Mouse (Mus musculus) left cerebral cortex, postnatal 10 days (tissue): ENCODE data around the gene Gm20909. TPM values are rescaled to one million over a fixed set of nuclear protein-coding genes. Genes with fewer than 3 reads are reported as not detected.
"Not testable (repeated sequence)": the region's sequence is repeated elsewhere in the genome, so short reads cannot be mapped to it uniquely, and the experiment has no call there.

ENCODE experiments used
- DNase-seq, 2 experiments: peaks; one replicate each; pipeline ENCODE4 v3.0.0; 2021 to 2022; ENCODE audit warnings: low spot score in 2 of 2, mixed read lengths in 1 of 2; ENCODE audit errors: extremely low spot score in 1 of 2
- intact Hi-C: fragments of 180-260 bp; cut with DNase I; formaldehyde crosslinking; loops from one replicate; pipeline ENCODE4 v1.15.1; 2025
- total RNA-seq, 2 experiments: library from RNA; stranded (reverse); gene quantifications; 2 replicates each; pipeline ENCODE4 v1.2.3; 2021

The Gm20909 gene
- total RNA-seq: not detected

GRCm38 (mm10) chrY:21164270-21164669 is at the start of gene Gm20909:
Gene Gm20909 (plus strand): TSS chrY:21164570.
- DNase-seq, intact Hi-C loops: not testable (repeated sequence)

Other genes starting within 250 kb of the Gm20909 start
- not detected for gene Gm29866, start 170.9 kb upstream of the Gm20909 start, total RNA-seq
- not detected for gene Gm20865, start 77.0 kb downstream of the Gm20909 start, total RNA-seq